Mouse (Mus musculus): ENCODE data around the gene Gprc5c. TPM values are rescaled to one million over a fixed set of nuclear protein-coding genes. Genes with fewer than 3 reads are reported as not detected.

The Gprc5c gene
- polyA plus RNA-seq, 1 experiment from 2014 or later = 41.1 TPM

- WGBS = 15% methylated on average over 6 of the region's 6 CpGs
- no peak overlapping the region for H3K27ac ChIP-seq (replicated peaks; ENCODE audit: low read depth, low read length)
Measured at GRCm38 (mm10) chr11:114812731-114813240, 38.2 kb upstream of the Gprc5c start.

GRCm38 (mm10) chr11:114814873-114815592 is 35.9 kb upstream of the Gprc5c start:
- Histone ChIP-seq H3K4me3 (ENCODE audit: low read depth, low read length) (no peak overlapping the region), H3K4me2 (ENCODE audit: low read depth, severe bottlenecking) (no peak overlapping the region), H3K36me3 (ENCODE audit: control insufficient read depth, insufficient read depth, low read length) (no peaks in the 10 kb centered on the region), H3K9me3 (ENCODE audit: control insufficient read depth, low read length) (no peaks in the 10 kb centered on the region), H3K27ac (replicated peaks; ENCODE audit: low read depth, low read length) (no peak overlapping the region), H3K4me1 (ENCODE audit: control insufficient read depth, insufficient read depth, low read length) (peaks cover 18% of the 10 kb centered on the region), H3K9ac (ENCODE audit: low read length) (no peak overlapping the region), H3K27me3 (ENCODE audit: control insufficient read depth, insufficient read depth, low read length) (no peaks in the 10 kb centered on the region)
- no peak for DNase-seq (ENCODE audit: low spot score)
- ATAC-seq (ENCODE audit: insufficient number of reproducible peaks, low FRiP score, low TSS enrichment, low read depth) = no peak
- WGBS = 74% methylated on average over 11 of the region's 11 CpGs

More at GRCm38 (mm10) chr11:114812731-114813240, 38.2 kb upstream of the Gprc5c start:
- Histone ChIP-seq H3K4me1 (ENCODE audit: control insufficient read depth, insufficient read depth, low read length) (peaks cover 11% of the 10 kb centered on the region; the same call in 1 of the 2 replicates), H3K36me3 (ENCODE audit: control insufficient read depth, insufficient read depth, low read length) (no peaks in the 10 kb centered on the region), H3K9me3 (ENCODE audit: control insufficient read depth, low read length) (no peaks in the 10 kb centered on the region), H3K27me3 (ENCODE audit: control insufficient read depth, insufficient read depth, low read length) (no peaks in the 10 kb centered on the region), H3K4me3 (ENCODE audit: low read depth, low read length) (no peak overlapping the region), H3K4me2 (ENCODE audit: low read depth, severe bottlenecking) (no peak overlapping the region), H3K9ac (ENCODE audit: low read length) (no peak overlapping the region)
- DNase-seq (ENCODE audit: low spot score) (peak; percentile 98), ATAC-seq (ENCODE audit: insufficient number of reproducible peaks, low FRiP score, low TSS enrichment, low read depth) (peak; percentile 27)

- Histone ChIP-seq H3K27me3 (ENCODE audit: control insufficient read depth, insufficient read depth, low read length) (no peaks in the 10 kb centered on the region), H3K4me3 (ENCODE audit: low read depth, low read length) (no peak overlapping the region), H3K36me3 (ENCODE audit: control insufficient read depth, insufficient read depth, low read length) (no peaks in the 10 kb centered on the region), H3K27ac (replicated peaks; ENCODE audit: low read depth, low read length) (no peak overlapping the region), H3K4me2 (ENCODE audit: low read depth, severe bottlenecking) (no peak overlapping the region), H3K9me3 (ENCODE audit: control insufficient read depth, low read length) (no peaks in the 10 kb centered on the region), H3K9ac (ENCODE audit: low read length) (no peak overlapping the region), H3K4me1 (ENCODE audit: control insufficient read depth, insufficient read depth, low read length) (peaks cover 23% of the 10 kb centered on the region)
- WGBS = 90% methylated on average over 4 of the region's 4 CpGs
- DNase-seq (ENCODE audit: low spot score) (no peak), ATAC-seq (ENCODE audit: insufficient number of reproducible peaks, low FRiP score, low TSS enrichment, low read depth) (no peak)
Measured at GRCm38 (mm10) chr11:114816934-114817333, 34.0 kb upstream of the Gprc5c start.

- WGBS = 94% methylated on average over 7 of the region's 7 CpGs
- Histone ChIP-seq H3K4me1 (ENCODE audit: control insufficient read depth, insufficient read depth, low read length) (peaks cover 31% of the 10 kb centered on the region), H3K27me3 (ENCODE audit: control insufficient read depth, insufficient read depth, low read length) (no peaks in the 10 kb centered on the region), H3K27ac (replicated peaks; ENCODE audit: low read depth, low read length) (no peak overlapping the region), H3K9me3 (ENCODE audit: control insufficient read depth, low read length) (no peaks in the 10 kb centered on the region), H3K4me2 (ENCODE audit: low read depth, severe bottlenecking) (no peak overlapping the region), H3K36me3 (ENCODE audit: control insufficient read depth, insufficient read depth, low read length) (no peaks in the 10 kb centered on the region), H3K9ac (ENCODE audit: low read length) (no peak overlapping the region), H3K4me3 (ENCODE audit: low read depth, low read length) (no peak overlapping the region)
- DNase-seq (ENCODE audit: low spot score) (no peak), ATAC-seq (ENCODE audit: insufficient number of reproducible peaks, low FRiP score, low TSS enrichment, low read depth) (no peak)
Measured at GRCm38 (mm10) chr11:114818185-114818584, 32.8 kb upstream of the Gprc5c start.

- H3K36me3 ChIP-seq (ENCODE audit: control insufficient read depth, insufficient read depth, low read length) = no peaks in the 10 kb centered on the region
- 51% methylated on average over 2 of the region's 2 CpGs for WGBS
- H3K4me3 ChIP-seq (ENCODE audit: low read depth, low read length) = no peak overlapping the region
- no peak overlapping the region for H3K27ac ChIP-seq (replicated peaks; ENCODE audit: low read depth, low read length)
- H3K27me3 ChIP-seq (ENCODE audit: control insufficient read depth, insufficient read depth, low read length) = no peaks in the 10 kb centered on the region
- no peak overlapping the region for H3K4me2 ChIP-seq (ENCODE audit: low read depth, severe bottlenecking)
- no peak for DNase-seq (ENCODE audit: low spot score)
- H3K9me3 ChIP-seq (ENCODE audit: control insufficient read depth, low read length) = no peaks in the 10 kb centered on the region
- peaks cover 38% of the 10 kb centered on the region for H3K4me1 ChIP-seq (ENCODE audit: control insufficient read depth, insufficient read depth, low read length)
- no peak overlapping the region for H3K9ac ChIP-seq (ENCODE audit: low read length)
- no peak for ATAC-seq (ENCODE audit: insufficient number of reproducible peaks, low FRiP score, low TSS enrichment, low read depth)
Measured at GRCm38 (mm10) chr11:114819110-114819509, 31.8 kb upstream of the Gprc5c start.

- no peak overlapping the region for H3K4me2 ChIP-seq (ENCODE audit: low read depth, severe bottlenecking)
- H3K9me3 ChIP-seq (ENCODE audit: control insufficient read depth, low read length) = no peaks in the 10 kb centered on the region
- H3K4me1 ChIP-seq (ENCODE audit: control insufficient read depth, insufficient read depth, low read length) = peaks cover 30% of the 10 kb centered on the region
- H3K36me3 ChIP-seq (ENCODE audit: control insufficient read depth, insufficient read depth, low read length) = no peaks in the 10 kb centered on the region
- no peaks in the 10 kb centered on the region for H3K27me3 ChIP-seq (ENCODE audit: control insufficient read depth, insufficient read depth, low read length)
- DNase-seq (ENCODE audit: low spot score) (no peak), ATAC-seq (ENCODE audit: insufficient number of reproducible peaks, low FRiP score, low TSS enrichment, low read depth) (no peak)
- WGBS = 44% methylated on average over 3 of the region's 3 CpGs
- H3K9ac ChIP-seq (ENCODE audit: low read length) = no peak overlapping the region
- H3K27ac ChIP-seq (replicated peaks; ENCODE audit: low read depth, low read length) = no peak overlapping the region
- no peak overlapping the region for H3K4me3 ChIP-seq (ENCODE audit: low read depth, low read length)
Measured at GRCm38 (mm10) chr11:114820444-114820843, 30.5 kb upstream of the Gprc5c start.

- ATAC-seq (ENCODE audit: insufficient number of reproducible peaks, low FRiP score, low TSS enrichment, low read depth) = no peak
- peaks cover 30% of the 10 kb centered on the region for H3K4me1 ChIP-seq (ENCODE audit: control insufficient read depth, insufficient read depth, low read length)
- H3K9me3 ChIP-seq (ENCODE audit: control insufficient read depth, low read length) = no peaks in the 10 kb centered on the region
- no peaks in the 10 kb centered on the region for H3K36me3 ChIP-seq (ENCODE audit: control insufficient read depth, insufficient read depth, low read length)
- H3K4me2 ChIP-seq (ENCODE audit: low read depth, severe bottlenecking) = no peak overlapping the region
- H3K9ac ChIP-seq (ENCODE audit: low read length) = no peak overlapping the region
- DNase-seq (ENCODE audit: low spot score) = no peak
- no peak overlapping the region for H3K27ac ChIP-seq (replicated peaks; ENCODE audit: low read depth, low read length)
- WGBS = 57% methylated on average over 1 of the region's 1 CpGs
- H3K27me3 ChIP-seq (ENCODE audit: control insufficient read depth, insufficient read depth, low read length) = no peaks in the 10 kb centered on the region
- no peak overlapping the region for H3K4me3 ChIP-seq (ENCODE audit: low read depth, low read length)
Measured at GRCm38 (mm10) chr11:114821325-114821724, 29.6 kb upstream of the Gprc5c start.

GRCm38 (mm10) chr11:114822727-114823126 is 28.2 kb upstream of the Gprc5c start:
- 54% methylated on average over 12 of the region's 12 CpGs for WGBS
- Histone ChIP-seq H3K4me3 (ENCODE audit: low read depth, low read length) (no peak overlapping the region), H3K27ac (replicated peaks; ENCODE audit: low read depth, low read length) (peak overlapping the region; percentile 47; the same call in 1 of the 2 replicates), H3K9me3 (ENCODE audit: control insufficient read depth, low read length) (no peaks in the 10 kb centered on the region), H3K36me3 (ENCODE audit: control insufficient read depth, insufficient read depth, low read length) (no peaks in the 10 kb centered on the region), H3K4me2 (ENCODE audit: low read depth, severe bottlenecking) (no peak overlapping the region), H3K27me3 (ENCODE audit: control insufficient read depth, insufficient read depth, low read length) (no peaks in the 10 kb centered on the region), H3K9ac (ENCODE audit: low read length) (peak overlapping the region; percentile 4; the same call in 1 of the 2 replicates), H3K4me1 (ENCODE audit: control insufficient read depth, insufficient read depth, low read length) (peaks cover 30% of the 10 kb centered on the region)
- DNase-seq (ENCODE audit: low spot score) (no peak), ATAC-seq (ENCODE audit: insufficient number of reproducible peaks, low FRiP score, low TSS enrichment, low read depth) (no peak)

Data from limb, embryonic 11.5 days (tissue).